ENCODE assay signal across 12 mouse cellular contexts in genomic region chr5:132633198-132633884, GRCm38 (mm10).
DNase-seq lines count a peak whose midpoint lies in the region; ATAC-seq lines count a peak whose summit lies in the region.
"Had no signal": no experiment of that assay in that cellular context is flagged by ENCODE, and none has a peak within 500 bp of the region (broad histone marks: within the 10 kb centered on the region; RNA-seq: fewer than 3 reads in every experiment).

No protein-coding gene starts in this region.

- H3K4me2 ChIP-seq in forebrain, embryonic 14.5 days (ENCODE audit: low read length): no peak overlapping the region
- no peak overlapping the region for H3K4me2 ChIP-seq in limb, embryonic 13.5 days (replicated peaks)
- H3K4me2 ChIP-seq: hindbrain, embryonic 13.5 days had no signal

- ATAC-seq in forebrain, embryonic 14.5 days: peak; percentile 29; the same call in 1 of the 2 replicates
- peak; percentile 59 for ATAC-seq in limb, embryonic 13.5 days (ENCODE audit: low FRiP score, low read depth)

- H3K27me3 ChIP-seq in forebrain, embryonic 14.5 days (replicated peaks; ENCODE audit: control insufficient read depth, insufficient read depth, low read length): no peaks in the 10 kb centered on the region
- no peaks in the 10 kb centered on the region for H3K27me3 ChIP-seq in forebrain, embryonic 10.5 days (ENCODE audit: poor library complexity, severe bottlenecking)
- no peaks in the 10 kb centered on the region for H3K27me3 ChIP-seq in limb, embryonic 13.5 days
- H3K27me3 ChIP-seq: hindbrain, embryonic 13.5 days had no signal

- no peak overlapping the region for H3K27ac ChIP-seq in forebrain, embryonic 14.5 days (ENCODE audit: low read depth, low read length)
- H3K27ac ChIP-seq in forebrain, embryonic 10.5 days: no peak overlapping the region
- H3K27ac ChIP-seq in limb, embryonic 13.5 days: no peak overlapping the region; the same call in 1 of the 2 replicates
- H3K27ac ChIP-seq: hindbrain, embryonic 13.5 days; liver, embryonic 14.5 days had no signal

- peak; percentile 75 for DNase-seq in forebrain, embryonic 14.5 days (ENCODE audit: low spot score)
- no peak for DNase-seq in forebrain, embryonic 10.5 days (ENCODE audit: extremely low spot score, low spot score)
- peak; percentile 10 for DNase-seq in left cerebral cortex, postnatal 4 days
- DNase-seq in left cerebral cortex, adult 9 months (ENCODE audit: low spot score in 2 of 2): no peak
- DNase-seq in adrenal gland, postnatal 14 days: peak; percentile 21
- DNase-seq in thymus, postnatal 25 days: no peak
- no peak for DNase-seq in B cell, adult 2 months
- DNase-seq: cerebellum, adult 8-10 months; thymus, postnatal 14 days had no signal

- no peaks in the 10 kb centered on the region; the same call in 1 of the 2 replicates for H3K9me3 ChIP-seq in forebrain, embryonic 14.5 days (replicated peaks; ENCODE audit: control insufficient read depth, low read length)
- H3K9me3 ChIP-seq in forebrain, embryonic 10.5 days: peaks cover 8% of the 10 kb centered on the region; the same call in 1 of the 2 replicates
- H3K9me3 ChIP-seq in limb, embryonic 13.5 days: peaks cover 8% of the 10 kb centered on the region

- no peaks in the 10 kb centered on the region for H3K36me3 ChIP-seq in forebrain, embryonic 14.5 days (ENCODE audit: control insufficient read depth, insufficient read depth, low read length)
- H3K36me3 ChIP-seq in forebrain, embryonic 10.5 days (replicated peaks): no peaks in the 10 kb centered on the region
- no peaks in the 10 kb centered on the region for H3K36me3 ChIP-seq in limb, embryonic 13.5 days
- H3K36me3 ChIP-seq: hindbrain, embryonic 13.5 days had no signal

- H3K4me3 ChIP-seq in forebrain, embryonic 14.5 days (ENCODE audit: low read depth, low read length): no peak overlapping the region
- H3K4me3 ChIP-seq in forebrain, embryonic 10.5 days: no peak overlapping the region
- no peak overlapping the region for H3K4me3 ChIP-seq in limb, embryonic 13.5 days
- H3K4me3 ChIP-seq: hindbrain, embryonic 13.5 days had no signal

- H3K4me1 ChIP-seq in forebrain, embryonic 14.5 days (ENCODE audit: control insufficient read depth, insufficient read depth, low read length): 0 out of 2 replicates have a peak, but pooled peaks cover 2% of the 10 kb centered on the region
- peaks cover 8% of the 10 kb centered on the region for H3K4me1 ChIP-seq in forebrain, embryonic 10.5 days
- H3K4me1 ChIP-seq in limb, embryonic 13.5 days: peaks cover 9% of the 10 kb centered on the region; the same call in 1 of the 2 replicates
- H3K4me1 ChIP-seq: hindbrain, embryonic 13.5 days had no signal

- 15% methylated on average over 5 of the region's 5 CpGs for WGBS in forebrain, embryonic 14.5 days
- 58% methylated on average over 5 of the region's 5 CpGs for whole genome bisulfite sequencing in forebrain, embryonic 10.5 days
- 22% methylated on average over 5 of the region's 5 CpGs for WGBS in limb, embryonic 13.5 days

- H3K9ac ChIP-seq in forebrain, embryonic 14.5 days (ENCODE audit: low read length): no peak overlapping the region
- no peak overlapping the region for H3K9ac ChIP-seq in limb, embryonic 13.5 days
- H3K9ac ChIP-seq: hindbrain, embryonic 13.5 days; liver, embryonic 14.5 days had no signal

- intact Hi-C loops in left cerebral cortex, postnatal 4 days (cut with DNase I): no loop called here

Comparison
In these comparisons a context has a peak if more than half of its experiments do, and no peak if none do; other contexts are left out.
1. DNase-seq: peak in forebrain, embryonic 14.5 days (single experiment), left cerebral cortex, postnatal 4 days (single experiment) and adrenal gland, postnatal 14 days (single experiment); none in forebrain, embryonic 10.5 days (single experiment), left cerebral cortex, adult 9 months (0 of 2), thymus, postnatal 25 days (single experiment) and B cell, adult 2 months (0 of 2).